Mouse (Mus musculus) cerebellum, postnatal 14 days (tissue): ENCODE results near the gene Tbc1d1.

Source experiments
- DNase-seq, 2 experiments: peaks; one replicate each; pipeline ENCODE4 v3.0.0; 2021; ENCODE audit warnings: mixed read lengths in 2 of 2

Gene Tbc1d1

DNA sequence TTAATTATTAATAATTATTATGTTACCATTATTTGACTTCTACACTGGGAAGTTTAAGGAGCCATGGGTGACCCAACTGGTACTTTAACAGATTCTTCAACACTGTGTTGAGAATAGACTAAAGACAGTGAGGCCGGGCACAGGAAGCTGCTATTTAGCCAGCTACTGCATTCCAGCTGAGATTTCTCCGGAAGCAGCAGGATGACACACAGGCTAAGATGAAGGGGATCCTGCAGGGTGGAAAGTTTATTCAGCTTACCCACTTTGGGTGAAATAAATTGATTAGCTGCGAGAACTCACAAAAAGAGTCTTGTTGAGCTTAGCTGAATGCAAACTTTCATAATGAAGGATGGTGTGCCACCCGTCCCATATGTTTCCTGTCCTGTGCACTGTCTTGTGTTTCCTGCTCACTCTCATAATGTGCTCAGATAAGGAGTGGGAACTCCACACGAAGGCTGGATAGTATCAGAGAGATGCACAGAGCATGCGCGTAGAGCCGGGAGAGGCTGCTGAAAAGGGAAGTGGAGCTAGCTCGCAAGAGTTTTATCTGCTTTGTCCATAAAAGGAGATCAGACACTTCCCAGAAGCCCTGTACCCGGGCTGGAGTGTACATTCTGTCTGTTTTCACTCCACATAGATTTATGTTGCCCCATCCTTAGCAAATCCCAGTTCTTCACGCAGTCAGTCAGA lies at the start of gene Tbc1d1:
Tbc1d1 (plus strand) TSS at position 445 of the 690 bp plus-strand sequence.
- no peak for DNase-seq

DNA sequence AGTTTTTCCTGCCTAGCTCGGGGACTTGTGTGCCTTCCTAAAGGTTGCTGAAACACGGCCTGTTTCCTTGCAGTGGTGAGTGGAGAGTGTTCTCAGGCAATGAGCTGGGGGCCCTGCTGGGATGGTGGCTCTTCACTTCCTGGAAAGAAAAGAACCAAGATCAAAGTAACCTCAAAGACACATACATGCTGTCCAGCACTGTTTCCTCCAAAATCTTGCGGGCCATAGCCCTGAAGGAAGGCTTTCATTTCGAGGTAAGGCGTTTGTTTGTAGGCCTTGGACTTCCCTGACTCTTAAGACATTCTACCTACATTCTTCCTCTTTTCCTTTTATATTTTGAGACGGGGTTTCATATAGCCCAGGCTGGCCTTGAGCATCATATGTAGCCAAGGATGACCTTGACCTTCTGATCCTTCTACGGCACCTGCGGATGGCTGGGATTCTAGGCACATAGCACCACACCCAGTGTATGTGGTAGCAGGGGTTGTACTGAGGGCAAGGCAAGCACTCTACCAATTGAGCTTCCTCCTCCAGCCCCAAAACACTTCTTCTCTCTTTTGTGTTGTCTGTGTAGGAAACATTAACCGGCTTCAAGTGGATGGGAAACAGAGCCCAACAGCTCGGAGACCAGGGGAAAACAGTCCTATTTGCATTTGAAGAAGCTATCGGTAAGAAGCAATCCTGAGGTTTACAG lies 48.4 kb upstream of the Tbc1d1 start:
- no peak for DNase-seq

DNA sequence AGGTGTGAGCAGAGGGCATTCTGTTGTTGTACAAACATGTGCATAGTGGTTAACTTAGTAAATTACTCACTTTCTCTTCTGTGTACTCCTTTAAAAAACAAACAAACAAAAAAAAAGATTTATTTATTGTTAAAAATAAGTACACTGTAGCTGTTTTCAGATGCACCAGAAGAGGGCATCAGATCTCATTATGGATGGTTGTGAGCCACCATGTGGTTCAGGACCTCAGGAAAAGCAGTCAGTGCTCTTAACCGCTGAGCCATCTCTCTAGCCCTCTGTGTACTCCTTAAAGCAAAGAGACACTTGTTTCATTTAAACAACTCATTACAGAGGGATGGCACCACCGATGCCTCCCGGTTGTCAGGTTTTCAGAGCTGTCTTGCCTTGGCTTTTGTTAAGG lies 46.9 kb upstream of the Tbc1d1 start:
- DNase-seq, result peak; percentile 17 to 19

DNA sequence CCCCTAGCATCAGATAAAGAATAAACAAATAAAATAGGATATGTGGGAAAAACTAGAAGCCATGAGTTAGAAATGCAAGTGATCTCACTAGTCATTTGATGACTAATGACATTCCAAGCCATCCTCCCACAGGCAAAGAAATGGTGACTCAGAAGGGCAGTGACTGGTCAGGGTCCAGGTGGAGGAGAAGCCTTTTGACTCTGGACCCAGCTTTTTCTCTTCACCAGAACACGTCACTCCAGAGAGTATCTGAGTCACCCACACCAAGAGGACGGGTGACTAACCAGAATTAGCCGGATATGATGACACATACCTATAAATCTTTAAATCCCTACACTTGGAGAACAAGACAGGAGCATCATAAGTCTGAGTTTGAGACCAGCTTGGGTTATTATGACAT lies 43.7 kb upstream of the Tbc1d1 start:
- DNase-seq, result no peak

DNA sequence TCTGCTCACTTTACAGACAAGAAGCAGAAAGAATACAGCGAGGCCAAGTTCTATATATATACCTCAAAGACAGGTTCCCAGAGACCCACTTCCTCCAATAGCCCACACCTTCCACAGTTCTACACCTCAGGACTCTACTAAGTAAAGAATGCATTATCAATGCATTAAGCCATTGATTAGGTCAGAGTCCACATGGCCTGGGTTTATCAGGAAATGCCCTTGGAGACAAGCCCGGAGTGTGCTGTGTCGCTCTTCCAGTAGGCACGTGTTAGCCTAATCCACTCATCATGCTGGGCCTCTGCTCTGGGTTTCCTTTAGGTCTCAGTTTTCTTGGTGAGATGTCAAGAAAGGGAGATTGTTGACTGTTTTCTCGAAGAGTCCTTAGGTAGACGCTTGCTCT lies 41.9 kb upstream of the Tbc1d1 start:
- DNase-seq, result no peak

DNA sequence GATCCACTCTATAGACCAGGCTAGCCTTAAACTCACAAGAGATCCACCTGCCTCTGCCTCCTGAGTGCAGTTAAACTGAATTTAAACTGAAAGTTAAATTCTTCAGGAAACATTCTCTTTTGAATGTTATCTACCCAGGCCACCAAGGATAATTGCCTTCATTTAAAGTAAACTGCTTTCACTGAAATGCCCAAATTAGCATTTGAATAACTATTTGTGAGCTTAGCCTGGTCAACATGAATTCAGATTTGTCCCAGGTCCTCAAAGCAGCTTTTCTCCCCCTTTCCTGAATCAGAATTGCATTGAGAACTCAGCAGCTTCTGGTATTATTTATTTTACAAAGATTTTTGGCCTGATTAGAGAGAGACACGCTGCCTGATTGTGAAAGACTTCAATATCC lies 38.9 kb upstream of the Tbc1d1 start:
- no peak for DNase-seq

DNA sequence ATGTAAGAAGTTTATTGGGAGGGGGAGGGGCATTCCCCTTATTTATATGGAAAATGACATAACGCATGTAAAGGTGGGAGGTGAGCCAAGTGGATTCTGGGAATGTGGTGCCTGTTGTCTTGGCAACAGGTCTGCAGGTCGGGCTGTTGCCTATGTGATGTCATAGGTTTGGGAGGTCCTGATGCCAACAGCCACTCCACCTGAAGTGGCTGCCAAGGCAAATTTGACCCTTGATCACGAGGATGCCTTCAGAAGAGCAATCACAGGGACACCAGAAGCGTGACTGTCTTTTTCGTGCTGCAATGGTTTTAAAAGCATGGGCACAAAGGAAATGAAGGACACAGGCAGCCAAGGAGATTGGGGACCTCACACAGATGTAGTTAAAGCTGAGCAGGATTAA lies 30.3 kb upstream of the Tbc1d1 start:
- DNase-seq, result no peak

DNA sequence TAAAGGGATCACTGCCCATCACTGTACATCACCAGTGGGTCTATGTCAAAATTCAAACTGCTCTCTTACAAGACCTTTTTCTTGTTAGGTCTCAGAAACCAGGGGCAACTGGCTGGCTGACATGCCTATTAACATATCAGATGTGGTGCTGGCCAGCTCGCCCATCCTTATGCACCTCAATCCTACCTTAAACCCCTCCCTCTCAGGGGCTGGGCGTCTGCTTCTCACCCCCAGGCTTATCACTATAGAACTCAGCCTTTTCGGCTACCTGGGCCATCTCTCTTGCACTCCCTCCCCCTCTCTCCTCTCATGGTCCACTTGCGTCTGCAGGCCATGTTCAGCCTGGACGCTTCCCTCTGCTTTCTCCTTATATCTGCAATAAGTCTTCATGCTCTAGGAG lies 24.6 kb upstream of the Tbc1d1 start:
- no peak for DNase-seq

DNA sequence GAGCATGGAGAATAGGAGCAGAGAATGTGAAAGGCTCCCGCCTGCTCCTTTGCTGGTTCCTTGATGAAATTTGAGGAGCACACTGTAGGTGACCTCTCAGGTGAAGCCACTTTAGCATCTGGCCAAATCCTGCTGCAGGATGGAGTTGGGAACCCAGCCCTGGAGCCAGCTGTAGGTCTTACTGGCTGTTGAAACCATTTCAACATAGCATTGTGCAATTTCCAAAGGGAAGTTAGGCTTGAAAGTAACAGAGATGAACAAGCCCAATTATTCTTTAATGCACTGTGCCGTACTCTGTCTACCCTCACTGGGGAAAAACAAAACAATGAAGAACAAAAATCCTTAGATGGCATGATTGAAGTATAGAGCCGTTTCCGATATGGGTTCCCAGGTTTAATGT lies 22.2 kb upstream of the Tbc1d1 start:
- DNase-seq, result no peak

DNA sequence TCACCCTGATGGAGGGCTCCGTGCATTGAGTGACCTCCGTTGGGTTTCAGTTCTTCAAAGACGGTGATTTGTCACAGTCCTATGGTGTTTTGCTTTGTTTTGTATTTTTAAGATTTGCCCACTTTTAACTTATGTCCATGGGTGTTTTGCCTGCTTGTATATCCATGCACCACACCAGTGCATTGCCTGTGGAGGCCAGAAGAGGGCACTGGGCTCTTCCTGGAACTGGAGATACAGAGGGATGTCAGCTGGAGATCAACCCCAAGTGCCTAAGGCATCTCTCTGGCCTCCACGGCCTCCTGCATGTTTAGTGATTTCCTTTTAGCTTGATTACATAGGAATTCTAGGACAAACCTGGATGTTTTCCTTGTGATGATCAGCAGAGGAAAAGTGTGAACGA lies 19.8 kb upstream of the Tbc1d1 start:
- peak in 1 of 2 experiments; percentile 20 for DNase-seq

DNA sequence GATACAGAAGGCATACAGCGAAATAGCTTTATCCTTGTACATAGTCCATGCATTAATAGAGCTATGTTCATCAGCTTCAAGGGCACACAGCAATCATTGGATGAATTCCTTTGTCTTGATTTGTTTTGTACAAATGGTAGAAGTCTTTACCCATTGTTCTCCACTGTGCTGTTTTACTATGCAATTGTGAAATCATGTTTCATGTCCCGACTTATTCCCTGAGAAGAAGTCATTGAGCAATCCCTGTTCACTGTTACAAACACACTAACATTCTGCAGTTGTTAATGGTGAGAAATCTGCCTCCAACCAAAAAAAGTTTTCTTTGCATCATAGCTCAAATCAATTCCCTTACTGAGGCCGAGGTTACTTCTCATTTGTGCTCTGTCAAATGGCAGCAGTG lies 15.9 kb upstream of the Tbc1d1 start:
- no peak for DNase-seq

DNA sequence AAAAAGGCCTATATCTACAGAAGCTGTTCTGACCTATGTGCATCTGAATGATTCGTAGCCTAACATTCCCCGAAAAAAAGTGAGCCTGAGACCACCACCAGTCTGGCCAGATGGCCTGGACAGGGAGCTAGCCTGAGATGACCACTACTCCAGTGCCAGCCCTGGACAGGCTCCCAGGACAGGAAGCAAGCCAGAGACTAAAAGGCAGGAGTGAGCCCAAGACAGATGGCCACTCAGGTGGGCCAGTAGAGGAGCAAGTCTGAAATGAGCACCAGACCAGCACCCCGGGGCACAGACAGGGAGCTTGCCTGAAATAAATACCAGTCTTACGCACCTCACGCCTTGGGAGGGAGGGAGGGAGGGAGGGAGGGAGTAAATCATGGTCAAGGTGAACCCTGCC lies 11.8 kb upstream of the Tbc1d1 start:
- peak; percentile 90 to 92 for DNase-seq

DNA sequence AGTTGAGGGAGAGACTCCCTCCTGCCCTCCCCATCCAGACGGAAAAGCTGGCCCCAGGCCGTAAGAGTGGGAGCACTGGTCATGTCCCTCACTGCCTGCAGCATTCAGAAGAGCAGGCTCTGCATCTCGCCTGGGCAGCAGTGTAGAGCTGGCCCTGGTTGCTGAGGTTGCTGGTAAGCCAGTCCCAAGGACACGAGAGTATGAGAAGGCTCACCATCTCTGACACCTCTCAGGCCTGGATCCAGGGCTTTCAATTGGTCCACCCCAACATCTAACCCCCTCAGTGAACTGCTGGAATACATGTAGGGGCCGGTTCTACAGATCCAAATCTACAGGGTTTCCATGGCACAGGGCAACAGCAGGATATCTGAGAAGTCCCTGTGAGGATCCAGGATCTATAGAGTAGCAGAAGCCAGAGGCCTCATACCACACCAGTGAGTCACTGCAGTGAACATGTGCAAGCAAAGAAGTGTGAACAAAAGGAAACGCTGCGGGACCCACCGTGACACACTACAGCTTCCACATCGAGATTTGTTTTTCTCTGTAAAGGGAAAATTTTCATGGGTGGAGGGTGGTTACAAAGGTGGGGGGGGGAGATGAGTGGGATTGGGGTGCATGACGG lies 9.6 kb upstream of the Tbc1d1 start:
- no peak for DNase-seq

DNA sequence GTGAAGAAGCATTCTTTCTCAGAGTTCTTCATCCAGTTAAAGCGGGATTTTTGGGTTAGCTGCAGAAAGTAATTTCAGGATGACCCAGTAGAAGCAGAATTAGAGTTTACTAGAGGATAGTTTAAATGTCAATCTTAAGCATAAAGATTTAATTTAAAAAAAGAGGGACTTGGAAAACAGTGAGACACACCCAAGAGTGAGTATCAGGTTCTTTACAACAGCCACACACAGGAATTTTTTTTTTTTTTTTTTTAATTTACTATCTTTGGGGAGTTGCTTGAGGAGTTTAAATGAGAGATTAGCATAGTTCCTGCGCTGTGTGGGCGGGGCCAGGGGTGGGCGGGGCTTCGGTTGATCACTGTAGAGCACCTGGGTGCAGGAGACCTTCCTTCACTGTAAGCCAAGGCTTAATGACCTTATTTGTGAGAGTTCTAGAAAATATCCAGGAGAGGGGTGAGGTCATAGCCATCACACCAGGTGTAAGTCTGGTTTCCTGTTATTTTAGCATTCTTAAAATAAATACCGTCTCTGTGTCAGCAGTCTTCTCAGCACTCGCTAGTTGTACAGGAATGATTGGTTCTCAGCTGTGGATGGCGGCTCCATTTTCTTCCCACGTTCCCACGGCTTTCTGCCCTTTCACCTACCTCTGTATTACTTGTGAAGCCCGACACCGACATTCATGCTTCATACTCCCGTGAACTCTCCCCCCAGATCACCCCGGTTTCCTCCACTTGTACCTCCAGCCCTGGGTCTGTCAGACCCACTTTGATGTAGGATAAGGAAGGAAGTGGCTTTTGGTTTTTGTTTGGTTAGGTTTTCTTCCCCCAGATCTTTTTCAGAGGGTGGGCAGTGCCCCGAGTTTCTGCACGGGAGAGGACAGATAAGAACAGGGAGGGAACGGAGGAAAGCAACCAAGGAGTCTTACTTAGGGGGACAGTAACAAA lies 6.6 kb upstream of the Tbc1d1 start:
- no peak for DNase-seq

DNA sequence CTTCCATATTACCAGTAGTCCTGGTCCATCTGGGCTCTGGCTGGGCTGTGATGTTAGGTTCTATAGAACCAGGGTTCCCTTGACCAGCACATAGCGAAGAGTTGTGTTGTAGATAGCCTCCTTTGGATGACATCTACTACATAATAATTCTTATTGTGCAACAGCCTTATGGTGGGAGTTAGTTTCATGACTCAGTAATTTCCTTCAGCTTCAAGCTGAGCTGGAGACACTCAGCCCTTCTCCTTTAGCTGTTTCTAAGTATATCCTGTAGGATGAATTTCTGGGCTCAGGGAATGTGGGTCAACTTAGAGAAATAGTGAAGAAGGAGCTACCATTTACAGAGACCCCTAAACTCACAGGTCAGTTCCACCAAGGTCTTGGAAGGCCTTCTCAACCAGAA lies 2.8 kb upstream of the Tbc1d1 start:
- DNase-seq, result no peak

DNA sequence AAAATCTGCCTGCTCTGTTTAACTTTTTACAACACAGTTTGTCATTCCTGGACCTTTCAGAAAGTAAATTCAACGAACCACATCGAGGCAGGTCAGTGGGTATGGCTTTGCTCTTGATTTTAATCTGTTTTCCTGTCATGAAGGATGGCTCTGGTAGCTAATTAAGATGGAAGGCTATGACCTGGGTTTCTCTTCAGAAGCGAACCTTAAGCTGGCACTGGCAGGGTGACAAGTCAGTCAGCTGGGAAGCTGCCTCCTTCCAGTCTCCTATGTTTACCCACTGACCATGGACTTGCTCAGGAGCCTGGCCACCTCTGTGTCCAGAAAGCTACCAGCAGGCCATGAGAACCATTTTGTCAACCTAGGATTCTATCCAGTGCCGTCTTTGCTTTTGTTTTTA lies 474 bp downstream of the Tbc1d1 start:
- peak in 1 of 2 experiments; percentile 30 for DNase-seq

DNA sequence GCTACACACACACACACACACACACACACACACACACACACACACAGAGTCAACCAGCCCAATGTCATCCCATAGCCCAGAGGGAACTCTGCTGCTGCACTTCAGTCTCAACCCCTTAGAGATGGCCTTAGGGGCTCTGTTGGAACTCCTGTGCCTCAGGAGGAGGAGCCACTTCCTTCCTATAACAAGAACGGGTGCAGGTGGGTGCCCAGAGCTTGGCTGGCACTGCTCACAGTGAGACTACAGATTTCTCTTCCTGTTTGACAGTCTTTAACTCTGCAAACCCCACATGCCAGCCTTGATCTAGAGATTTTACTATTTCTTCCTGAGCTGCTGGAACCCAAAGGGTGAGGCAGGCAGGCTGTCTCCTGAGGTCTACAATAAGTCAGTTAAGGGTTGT lies 1.8 kb downstream of the Tbc1d1 start:
- no peak for DNase-seq

DNA sequence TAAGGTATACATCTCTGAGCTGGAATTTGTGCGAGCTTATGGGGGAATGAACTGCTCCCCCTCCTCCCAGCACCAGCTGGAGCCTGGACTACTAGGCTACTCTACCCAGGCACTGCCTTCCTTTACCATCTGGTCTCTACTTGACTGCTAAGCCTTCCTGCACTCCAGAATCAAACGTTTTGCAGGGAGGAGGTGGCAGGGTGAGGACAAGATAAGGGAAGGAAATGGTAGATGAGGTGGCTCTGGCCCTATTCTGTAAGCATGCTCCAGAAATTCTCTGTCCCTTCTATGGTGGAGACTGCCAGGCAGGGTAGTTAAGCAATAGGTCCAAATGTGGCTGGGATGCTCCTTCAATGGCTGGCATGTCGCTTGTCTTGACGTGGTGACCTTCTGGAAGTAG lies 2.4 kb downstream of the Tbc1d1 start:
- no peak for DNase-seq

DNA sequence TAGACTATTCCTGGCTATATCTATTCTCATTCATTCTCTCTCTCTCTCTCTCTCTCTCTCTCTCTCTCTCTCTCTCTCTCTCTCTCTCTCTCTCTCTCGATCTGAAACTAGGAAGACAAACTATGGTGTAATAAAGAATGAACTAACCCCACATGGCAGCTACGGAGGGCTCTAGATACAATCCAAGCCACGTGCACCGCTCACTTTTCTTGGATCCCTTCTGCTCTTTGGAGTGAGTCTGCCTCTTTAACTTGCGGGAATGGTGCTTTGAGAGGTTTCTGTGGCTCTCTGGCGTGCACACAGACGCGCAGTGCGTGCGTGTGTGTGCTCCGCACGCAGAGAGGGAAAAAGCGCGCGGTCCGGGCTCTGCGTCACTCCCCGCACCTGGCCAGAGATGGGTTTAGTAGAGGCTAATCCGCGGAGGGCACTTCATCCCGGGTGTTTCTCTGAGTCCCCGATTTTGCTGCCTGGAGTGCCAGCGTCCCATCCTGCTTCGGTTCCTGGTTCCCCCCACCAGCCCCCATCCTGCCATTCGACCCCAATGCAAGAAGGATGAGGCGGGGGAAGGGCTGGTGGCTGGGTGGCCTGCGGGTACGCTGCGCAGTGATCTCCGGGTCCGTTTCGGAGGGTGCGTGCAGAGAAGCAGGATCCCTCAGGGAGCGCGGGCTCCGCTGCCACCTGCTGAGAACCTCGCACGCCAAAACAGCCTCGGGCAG lies 3.1 kb downstream of the Tbc1d1 start:
- peak; percentile 60 to 73 for DNase-seq

DNA sequence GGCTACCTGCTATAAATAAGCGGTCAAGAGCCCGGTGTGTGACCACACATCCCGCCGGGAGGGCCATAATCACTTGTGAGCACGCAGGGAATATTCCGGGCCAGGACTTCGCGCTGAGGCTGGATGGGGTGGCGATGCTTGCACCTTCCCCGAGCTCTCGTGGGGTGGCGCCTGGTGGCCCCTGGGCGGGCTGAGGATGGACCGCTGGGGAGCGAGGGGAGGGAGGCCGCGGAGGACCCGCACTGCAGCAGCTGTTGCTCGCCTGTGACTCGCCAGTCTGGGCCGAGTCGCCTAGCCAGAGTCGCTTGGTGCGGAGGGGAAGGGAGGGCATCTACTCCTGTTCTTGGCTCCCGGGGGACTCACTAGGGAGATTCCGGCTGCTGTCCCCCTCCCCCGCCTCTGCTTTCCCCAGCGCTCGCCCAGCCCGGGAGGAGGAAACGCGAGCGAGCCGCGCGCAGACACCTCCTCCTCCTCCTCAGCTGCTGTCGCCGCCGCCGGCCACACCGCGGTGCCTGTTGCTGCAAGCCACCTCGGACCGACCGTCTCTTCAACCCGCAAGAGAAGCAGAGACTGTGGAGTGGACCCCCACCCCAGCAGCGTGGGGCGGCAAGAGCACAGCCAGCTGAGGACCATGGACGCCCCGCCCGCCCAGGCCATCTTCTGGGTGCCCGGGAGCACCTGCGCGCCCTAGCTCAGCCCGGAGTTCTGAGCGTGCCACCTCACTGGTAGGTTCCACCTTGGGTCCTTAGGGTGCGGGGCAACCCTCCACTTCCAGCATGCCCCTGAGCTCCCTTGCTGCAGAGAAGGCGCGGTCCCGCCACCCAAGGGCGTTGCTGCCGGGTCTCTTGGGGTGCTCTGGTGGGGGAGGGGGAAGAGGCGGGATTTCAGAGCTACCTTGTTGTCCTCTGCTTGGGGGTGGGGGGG lies 3.9 kb downstream of the Tbc1d1 start:
- peak; percentile 63 to 68 for DNase-seq

DNA sequence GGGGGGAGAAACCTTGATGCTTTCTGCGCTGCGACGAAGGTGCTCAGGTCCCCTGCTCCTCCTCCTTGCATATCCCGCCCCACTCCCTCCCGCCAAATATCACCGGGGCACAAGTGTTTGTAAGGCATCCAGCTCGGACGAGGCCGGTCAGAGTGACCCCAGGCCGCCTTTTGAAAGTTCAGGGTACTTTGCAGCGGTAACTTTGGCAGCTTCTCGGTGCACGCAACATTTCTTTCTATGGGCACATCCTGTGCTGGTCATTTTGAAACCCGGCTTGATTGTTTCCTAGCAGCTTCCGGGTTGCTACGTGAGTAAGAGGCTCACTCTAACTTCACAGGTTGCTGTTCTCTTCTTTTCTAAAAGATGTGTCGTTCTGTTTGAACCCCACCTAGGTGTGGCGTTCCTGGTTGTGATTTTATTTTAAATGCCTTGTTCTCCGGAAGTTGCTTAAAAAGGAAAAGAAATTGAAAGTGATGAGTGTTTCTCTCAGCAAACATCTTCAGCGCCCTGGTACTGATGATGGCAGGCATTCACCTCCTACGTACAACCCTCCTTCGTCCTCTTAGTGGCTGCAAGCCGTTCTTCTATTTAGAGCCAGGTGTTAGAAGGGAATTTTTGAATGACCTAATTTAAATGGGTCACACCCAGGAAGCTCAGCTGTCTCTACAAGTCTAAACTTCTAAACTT lies 4.7 kb downstream of the Tbc1d1 start:
- DNase-seq, result peak in 1 of 2 experiments; percentile 14
